Mouse (Mus musculus): ENCODE data around the gene Sfxn1. TPM values are rescaled to one million over a fixed set of nuclear protein-coding genes. Genes with fewer than 3 reads are reported as not detected.

Gene Sfxn1
- polyA plus RNA-seq, 1 experiment from 2014 or later, result 119 TPM

Other genes starting within 250 kb of the Sfxn1 start
- 3.5 and 5.2 TPM in 2 replicates for gene Drd1, start 16.2 kb upstream of the Sfxn1 start, polyA plus RNA-seq (2015; fragmentation: Nextera tagmentation; extraction: Ambion mirVana)
- 1.1 and 1.2 TPM in 2 replicates for gene Hrh2, start 120.3 kb downstream of the Sfxn1 start, polyA plus RNA-seq (2015; fragmentation: Nextera tagmentation; extraction: Ambion mirVana)

All from midbrain, embryonic 16.5 days (tissue).